Mouse (Mus musculus): Measurements from ENCODE around the gene Fus. TPM values are rescaled to one million over a fixed set of nuclear protein-coding genes. Genes with fewer than 3 reads are reported as not detected.

Fus gene
- total and polyA plus RNA-seq, 2 experiments from 2014 or later, result 25.8 to 175 TPM

GRCm38 (mm10) chr7:127974413-127974930, 7.2 kb downstream of the Fus start:
- no peak for DNase-seq (ENCODE audit: low spot score)
- no peak for TF ChIP-seq EP300 (IDR thresholded peaks at IDR 0.05; ENCODE audit: low read depth)
- no peak for TF ChIP-seq CTCF (IDR thresholded peaks at IDR 0.05; ENCODE audit: low read depth)
- H3K4me2 ChIP-seq (ENCODE audit: low read depth, low read length), result no peak overlapping the region
- H3K9ac ChIP-seq (replicated peaks; ENCODE audit: low read depth, low read length), result no peak overlapping the region
- H3K27ac ChIP-seq (ENCODE audit: low read depth), result no peak overlapping the region
- no peak for ATAC-seq (ENCODE audit: insufficient read depth, low read depth)
- H3K4me3 ChIP-seq (ENCODE audit: low read depth, low read length), result no peak overlapping the region
- H3K27me3 ChIP-seq (ENCODE audit: control insufficient read depth, insufficient read depth, low read length), result no peaks in the 10 kb centered on the region
- H3K4me1 ChIP-seq (ENCODE audit: control insufficient read depth, insufficient read depth), result peaks cover 6% of the 10 kb centered on the region; the same call in 1 of the 2 replicates
- peaks cover 93% of the 10 kb centered on the region for H3K36me3 ChIP-seq (replicated peaks; ENCODE audit: control insufficient read depth, insufficient read depth, low read length)
- WGBS, result 61% methylated on average over 2 of the region's 2 CpGs
- H3K9me3 ChIP-seq (replicated peaks; ENCODE audit: control insufficient read depth, low read length), result no peaks in the 10 kb centered on the region

GRCm38 (mm10) chr7:127978856-127979255, 11.6 kb downstream of the Fus start:
- no peak overlapping the region for H3K4me2 ChIP-seq (ENCODE audit: low read depth, low read length)
- peaks cover 93% of the 10 kb centered on the region for H3K36me3 ChIP-seq (replicated peaks; ENCODE audit: control insufficient read depth, insufficient read depth, low read length)
- no peak overlapping the region for H3K9ac ChIP-seq (replicated peaks; ENCODE audit: low read depth, low read length)
- H3K9me3 ChIP-seq (replicated peaks; ENCODE audit: control insufficient read depth, low read length), result no peaks in the 10 kb centered on the region
- TF ChIP-seq CTCF (IDR thresholded peaks at IDR 0.05; ENCODE audit: low read depth) (no peak), EP300 (IDR thresholded peaks at IDR 0.05; ENCODE audit: low read depth) (no peak)
- no peak overlapping the region for H3K27ac ChIP-seq (ENCODE audit: low read depth)
- H3K4me1 ChIP-seq (ENCODE audit: control insufficient read depth, insufficient read depth), result no peaks in the 10 kb centered on the region
- WGBS, result 98% methylated on average over 2 of the region's 2 CpGs
- ATAC-seq (ENCODE audit: insufficient read depth, low read depth) (no peak), DNase-seq (ENCODE audit: low spot score) (no peak)
- no peak overlapping the region for H3K4me3 ChIP-seq (ENCODE audit: low read depth, low read length)
- no peaks in the 10 kb centered on the region for H3K27me3 ChIP-seq (ENCODE audit: control insufficient read depth, insufficient read depth, low read length)

- no peak for ATAC-seq (ENCODE audit: insufficient read depth, low read depth)
- DNase-seq (ENCODE audit: low spot score), result no peak
Measured at GRCm38 (mm10) chr7:127980606-127981005, 13.3 kb downstream of the Fus start.

GRCm38 (mm10) chr7:127988904-127989303, 21.6 kb downstream of the Fus start:
- H3K4me1 ChIP-seq (ENCODE audit: control insufficient read depth, insufficient read depth), result peaks cover 6% of the 10 kb centered on the region
- no peak overlapping the region for H3K27ac ChIP-seq (ENCODE audit: low read depth)

More at GRCm38 (mm10) chr7:127980606-127981005, 13.3 kb downstream of the Fus start:
- 86% methylated on average over 3 of the region's 3 CpGs for WGBS
- no peak overlapping the region for H3K9ac ChIP-seq (replicated peaks; ENCODE audit: low read depth, low read length)
- no peak for TF ChIP-seq CTCF (IDR thresholded peaks at IDR 0.05; ENCODE audit: low read depth)
- TF ChIP-seq EP300 (IDR thresholded peaks at IDR 0.05; ENCODE audit: low read depth), result no peak
- peaks cover 94% of the 10 kb centered on the region for H3K36me3 ChIP-seq (replicated peaks; ENCODE audit: control insufficient read depth, insufficient read depth, low read length)
- no peak overlapping the region for H3K4me3 ChIP-seq (ENCODE audit: low read depth, low read length)
- no peak overlapping the region for H3K27ac ChIP-seq (ENCODE audit: low read depth)
- H3K9me3 ChIP-seq (replicated peaks; ENCODE audit: control insufficient read depth, low read length), result no peaks in the 10 kb centered on the region
- H3K4me2 ChIP-seq (ENCODE audit: low read depth, low read length), result no peak overlapping the region
- no peaks in the 10 kb centered on the region for H3K27me3 ChIP-seq (ENCODE audit: control insufficient read depth, insufficient read depth, low read length)
- H3K4me1 ChIP-seq (ENCODE audit: control insufficient read depth, insufficient read depth), result no peaks in the 10 kb centered on the region

GRCm38 (mm10) chr7:127991643-127992487, 24.6 kb downstream of the Fus start:
- WGBS, result 55% methylated on average over 6 of the region's 6 CpGs
- TF ChIP-seq EP300 (IDR thresholded peaks at IDR 0.05; ENCODE audit: low read depth) (no peak), CTCF (IDR thresholded peaks at IDR 0.05; ENCODE audit: low read depth) (peak; percentile 57)
- no peak overlapping the region for H3K4me3 ChIP-seq (ENCODE audit: low read depth, low read length)

More at GRCm38 (mm10) chr7:127988904-127989303, 21.6 kb downstream of the Fus start:
- Histone ChIP-seq H3K27me3 (ENCODE audit: control insufficient read depth, insufficient read depth, low read length) (no peaks in the 10 kb centered on the region), H3K4me2 (ENCODE audit: low read depth, low read length) (no peak overlapping the region), H3K9me3 (replicated peaks; ENCODE audit: control insufficient read depth, low read length) (no peaks in the 10 kb centered on the region), H3K4me3 (ENCODE audit: low read depth, low read length) (no peak overlapping the region), H3K36me3 (replicated peaks; ENCODE audit: control insufficient read depth, insufficient read depth, low read length) (peaks cover 50% of the 10 kb centered on the region), H3K9ac (replicated peaks; ENCODE audit: low read depth, low read length) (no peak overlapping the region)
- ATAC-seq (ENCODE audit: insufficient read depth, low read depth) (no peak), DNase-seq (ENCODE audit: low spot score) (no peak)
- TF ChIP-seq CTCF (IDR thresholded peaks at IDR 0.05; ENCODE audit: low read depth) (no peak), EP300 (IDR thresholded peaks at IDR 0.05; ENCODE audit: low read depth) (no peak)
- WGBS, result 82% methylated on average over 1 of the region's 1 CpGs

More at GRCm38 (mm10) chr7:127991643-127992487, 24.6 kb downstream of the Fus start:
- DNase-seq (ENCODE audit: low spot score), result peak; percentile 47
- no peak overlapping the region for H3K27ac ChIP-seq (ENCODE audit: low read depth)
- H3K4me2 ChIP-seq (ENCODE audit: low read depth, low read length), result no peak overlapping the region
- H3K36me3 ChIP-seq (replicated peaks; ENCODE audit: control insufficient read depth, insufficient read depth, low read length), result peaks cover 23% of the 10 kb centered on the region
- H3K9ac ChIP-seq (replicated peaks; ENCODE audit: low read depth, low read length), result no peak overlapping the region
- peak; percentile 60 for ATAC-seq (ENCODE audit: insufficient read depth, low read depth)
- peaks cover 6% of the 10 kb centered on the region for H3K4me1 ChIP-seq (ENCODE audit: control insufficient read depth, insufficient read depth)
- no peaks in the 10 kb centered on the region for H3K27me3 ChIP-seq (ENCODE audit: control insufficient read depth, insufficient read depth, low read length)
- H3K9me3 ChIP-seq (replicated peaks; ENCODE audit: control insufficient read depth, low read length), result no peaks in the 10 kb centered on the region

All from heart, postnatal 0 days (tissue).